Mouse (Mus musculus): Measurements from ENCODE around the gene Epyc.

GRCm38 (mm10) chr10:97641926-97642325, 1.9 kb upstream of the Epyc start:
- TF ChIP-seq MYOG (IDR thresholded peaks at IDR 0.05; ENCODE audit: control insufficient read depth in 1 of 3, insufficient read depth in 1 of 3, insufficient read length in 2 of 3, low read depth in 2 of 3) (no peak), POLR2A (IDR thresholded peaks at IDR 0.05; ENCODE audit: insufficient read length, low read depth) (no peak)
